In genomic region chr2:152797589-152797988, GRCm38 (mm10) we compare ENCODE assay signal across 14 mouse cellular contexts. TPM values are rescaled to one million over a fixed set of nuclear protein-coding genes. Genes with fewer than 3 reads are reported as not detected.
"Had no signal": no experiment of that assay in that cellular context is flagged by ENCODE, and none has a peak within 500 bp of the region (broad histone marks: within the 10 kb centered on the region; RNA-seq: fewer than 3 reads in every experiment).

No protein-coding gene starts in this region.

- H3K4me2 ChIP-seq: lung, embryonic 15.5 days; midbrain, embryonic 13.5 days had no signal

- H3K4me1 ChIP-seq: limb, embryonic 10.5 days had no signal

- H3K4me3 ChIP-seq: left cerebral cortex, adult 2 months; limb, embryonic 10.5 days; lung, embryonic 15.5 days; midbrain, embryonic 13.5 days had no signal

- ATAC-seq: midbrain, embryonic 13.5 days had no signal

- H3K27me3 ChIP-seq: lung, embryonic 15.5 days; midbrain, embryonic 13.5 days had no signal

- H3K36me3 ChIP-seq: lung, embryonic 15.5 days; midbrain, embryonic 13.5 days had no signal

- DNase-seq: kidney, adult 11 months; kidney, adult 9 months; kidney, postnatal 36 days; lung, postnatal 14 days; right cerebral cortex, adult 18-20 months; right cerebral cortex, postnatal 25 days; thymus, postnatal 25 days had no signal

- H3K9ac ChIP-seq: lung, embryonic 15.5 days; midbrain, embryonic 13.5 days had no signal

- H3K9me3 ChIP-seq: limb, embryonic 10.5 days; lung, embryonic 15.5 days; midbrain, embryonic 13.5 days had no signal

- H3K27ac ChIP-seq: kidney, postnatal 0 days; left cerebral cortex, adult 2 months; limb, embryonic 10.5 days; lung, embryonic 15.5 days; macrophage; midbrain, embryonic 13.5 days; stomach, postnatal 0 days had no signal

RNA-seq across cellular contexts. Expression of gene Cox4i2, which starts 43.6 kb away (rescaled TPM):
- polyA plus RNA-seq: macrophage had no signal
